Mouse (Mus musculus) hematopoietic stem cell, adult 5-6 weeks (primary cell): Measurements from ENCODE around the gene Huwe1. TPM values are rescaled to one million over a fixed set of nuclear protein-coding genes. Genes with fewer than 3 reads are reported as not detected.

Experiments used
- ATAC-seq, 2 experiments: fragments of 125-278 bp in 1 of 2; replicated peaks in 1 of 2; 2 replicates each; pipeline ENCODE4 v1.8.0; 2016 to 2017; ENCODE audit warnings: inconsistent platforms in 2 of 2, mild to moderate bottlenecking in 2 of 2, moderate number of reproducible peaks in 2 of 2, low read depth in 1 of 2, moderate TSS enrichment in 1 of 2; ENCODE audit not compliant: low FRiP score in 2 of 2, poor library complexity in 2 of 2, severe bottlenecking in 2 of 2, insufficient read depth in 1 of 2, low TSS enrichment in 1 of 2
- total RNA-seq: library from RNA; stranded (forward); fragments of 172-1452, 232-1000 nt; gene quantifications from 2 replicates; pipeline ENCODE4 v1.2.3, GENCODE M21; 2017

The Huwe1 gene
- total RNA-seq, 1 experiment from 2014 or later: 147 TPM

DNA sequence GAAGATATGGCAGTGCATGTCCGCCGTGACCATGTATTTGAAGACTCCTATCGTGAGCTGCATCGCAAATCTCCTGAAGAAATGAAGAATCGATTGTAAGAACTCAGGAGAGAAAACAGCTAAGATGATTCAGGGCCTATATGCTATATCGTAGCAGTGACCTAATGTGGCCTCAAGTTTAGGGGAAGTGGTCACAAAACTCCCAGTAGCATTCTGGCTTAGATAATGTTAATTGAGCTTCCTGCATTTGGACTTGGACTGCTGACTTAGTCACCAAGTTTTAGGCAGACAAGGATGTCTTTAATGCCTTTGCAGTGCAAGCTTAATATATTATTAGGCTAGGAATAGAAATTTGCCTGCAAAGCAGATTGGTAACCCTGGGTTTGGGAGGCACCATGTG lies 128.8 kb downstream of the Huwe1 start:
- ATAC-seq: no peak

GRCm38 (mm10) chrX:151938852-151939251 lies 138.2 kb downstream of the Huwe1 start:
- ATAC-seq: no peak

DNA sequence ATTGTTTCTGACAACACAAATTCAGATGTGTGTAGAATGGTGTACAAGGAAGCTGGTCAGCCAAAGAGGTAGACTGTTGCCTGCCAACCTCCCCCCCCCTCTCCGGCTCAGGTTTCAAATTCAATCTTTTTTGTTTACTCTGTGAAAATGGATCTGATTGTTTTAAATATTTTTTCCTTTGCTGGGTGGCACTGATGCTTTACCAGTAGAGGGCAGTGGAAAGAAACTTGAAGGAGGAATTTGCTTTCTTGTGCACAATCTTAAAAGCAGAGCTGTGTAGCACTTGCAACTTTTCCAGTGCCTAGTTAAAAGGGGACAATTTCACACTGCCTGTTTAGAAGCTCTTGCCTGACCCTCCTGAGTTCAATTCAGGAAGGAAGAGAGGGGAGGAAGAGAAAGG lies 146.4 kb downstream of the Huwe1 start:
- no peak for ATAC-seq

DNA sequence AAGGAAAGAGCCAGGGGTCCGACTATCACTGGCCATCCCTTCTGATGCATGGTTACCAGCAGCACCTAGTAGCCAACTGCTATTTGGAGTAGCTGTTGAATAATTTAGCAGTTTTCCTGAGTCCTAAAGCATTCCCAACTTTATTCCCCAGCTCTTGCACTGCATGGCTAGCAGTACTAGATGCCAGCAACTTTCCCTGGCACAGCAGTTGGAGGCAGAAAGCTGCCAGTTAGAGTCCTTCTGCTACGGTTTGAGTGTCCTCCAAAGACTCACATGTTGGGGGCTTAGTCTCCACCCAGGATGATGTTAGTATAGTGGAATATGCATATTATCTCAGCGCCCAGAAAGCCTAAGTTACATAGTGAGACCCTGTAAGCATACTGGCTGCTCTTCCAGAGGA lies 147.2 kb downstream of the Huwe1 start:
- ATAC-seq: no peak

- no peak for ATAC-seq
Measured at GRCm38 (mm10) chrX:151950231-151950630, 149.6 kb downstream of the Huwe1 start.

GRCm38 (mm10) chrX:151951181-151951580 lies 150.6 kb downstream of the Huwe1 start:
- ATAC-seq: peak; percentile 93 to 96

Other genes starting within 250 kb of the Huwe1 start
- gene Hsd17b10, start 201.0 kb downstream of the Huwe1 start, total RNA-seq: 124 and 154 TPM in 2 replicates
- gene Ribc1, start 215.5 kb downstream of the Huwe1 start, total RNA-seq: 1.8 and 1.9 TPM in 2 replicates
- 363 and 450 TPM in 2 replicates for gene Smc1a, start 215.6 kb downstream of the Huwe1 start, total RNA-seq